Comparison of ENCODE assay signal across 8 mouse cellular contexts in genomic region chr13:56151404-56152226, GRCm38 (mm10). TPM values are rescaled to one million over a fixed set of nuclear protein-coding genes. Genes with fewer than 3 reads are reported as not detected.
DNase-seq lines count a peak whose midpoint lies in the region; ATAC-seq and TF ChIP-seq lines count a peak whose summit lies in the region.

No protein-coding gene starts in this region.

- no peaks in the 10 kb centered on the region for H3K9me3 ChIP-seq in ES-Bruce4 (replicated peaks; ENCODE audit: control insufficient read depth, insufficient read depth, low read length, poor library complexity, severe bottlenecking)
- H3K9me3 ChIP-seq in embryonic facial prominence, embryonic 12.5 days: no peaks in the 10 kb centered on the region
- H3K9me3 ChIP-seq in heart, embryonic 14.5 days (ENCODE audit: control insufficient read depth, low read length): no peaks in the 10 kb centered on the region

- no peak for TF ChIP-seq POLR2A in ES-Bruce4 (IDR thresholded peaks at IDR 0.05; ENCODE audit: insufficient read depth, low read length)
- TF ChIP-seq POLR2A in lung, adult 2 months (IDR thresholded peaks at IDR 0.05; ENCODE audit: borderline replicate concordance, extremely low read depth, low read depth, low read length): no peak
- TF ChIP-seq POLR2A in olfactory bulb, adult 2 months (IDR thresholded peaks at IDR 0.05; ENCODE audit: insufficient read depth, low read depth, low read length): no peak

- peak overlapping the region; percentile 25 for H3K4me2 ChIP-seq in embryonic facial prominence, embryonic 12.5 days (replicated peaks)
- peak overlapping the region; percentile 57 for H3K4me2 ChIP-seq in heart, embryonic 14.5 days (ENCODE audit: low read length)

- 40% methylated on average over 22 of the region's 22 CpGs for WGBS in embryonic facial prominence, embryonic 12.5 days
- 35% methylated on average over 22 of the region's 22 CpGs for WGBS in heart, embryonic 14.5 days
- 38% methylated on average over 22 of the region's 22 CpGs for WGBS in lung, adult 2 months
- 33% methylated on average over 22 of the region's 22 CpGs for WGBS in olfactory bulb, adult 2 months

- peak; percentile 59 for TF ChIP-seq CTCF in ES-Bruce4 (IDR thresholded peaks at IDR 0.05; ENCODE audit: low read depth, low read length)
- TF ChIP-seq CTCF in lung, adult 2 months (IDR thresholded peaks at IDR 0.05; ENCODE audit: insufficient read depth, low read length): peak; percentile 63
- peak; percentile 49; the same call in 1 of the 2 replicates for TF ChIP-seq CTCF in olfactory bulb, adult 2 months (IDR thresholded peaks at IDR 0.05; ENCODE audit: insufficient read depth, low read depth, low read length)

- DNase-seq in adrenal gland, adult 18-20 months (ENCODE audit: low spot score in 2 of 2): peak; percentile 45 to 50
- peak; percentile 76 for DNase-seq in kidney, postnatal 14 days
- DNase-seq in lung, adult 2 months: peak; percentile 47
- DNase-seq in urinary bladder, adult 2 months (ENCODE audit: low spot score): no peak

- no peak overlapping the region for H3K4me3 ChIP-seq in ES-Bruce4 (ENCODE audit: low read depth, low read length)
- no peak overlapping the region for H3K4me3 ChIP-seq in embryonic facial prominence, embryonic 12.5 days
- peak overlapping the region; percentile 9 to 11; a peak in 3 of 4 replicates for H3K4me3 ChIP-seq in heart, embryonic 14.5 days (ENCODE audit: control insufficient read depth in 1 of 2, insufficient read depth in 1 of 2, low read depth in 1 of 2, low read length in 2 of 2)
- no peak overlapping the region for H3K4me3 ChIP-seq in lung, adult 2 months (replicated peaks; ENCODE audit: extremely low read depth, low read depth, low read length)
- H3K4me3 ChIP-seq in olfactory bulb, adult 2 months (ENCODE audit: insufficient read depth, low read depth, low read length): peak overlapping the region; percentile 24; the same call in 1 of the 2 replicates

- no peak overlapping the region for H3K9ac ChIP-seq in ES-Bruce4 (ENCODE audit: low read depth, poor library complexity, severe bottlenecking)
- H3K9ac ChIP-seq in embryonic facial prominence, embryonic 12.5 days: no peak overlapping the region
- H3K9ac ChIP-seq in heart, embryonic 14.5 days (ENCODE audit: low read length): no peak overlapping the region; the same call in 1 of the 2 replicates

- ATAC-seq in embryonic facial prominence, embryonic 12.5 days (ENCODE audit: insufficient number of reproducible peaks, insufficient read depth, low FRiP score, low TSS enrichment): no peak
- no peak for ATAC-seq in heart, embryonic 14.5 days (ENCODE audit: insufficient number of reproducible peaks, insufficient read depth, low FRiP score, low read depth)

- H3K36me3 ChIP-seq in ES-Bruce4 (ENCODE audit: control insufficient read depth, insufficient read depth, low read length, poor library complexity, severe bottlenecking): no peaks in the 10 kb centered on the region
- H3K36me3 ChIP-seq in embryonic facial prominence, embryonic 12.5 days: no peaks in the 10 kb centered on the region
- no peaks in the 10 kb centered on the region for H3K36me3 ChIP-seq in heart, embryonic 14.5 days (ENCODE audit: control insufficient read depth, insufficient read depth, low read length)

- H3K27me3 ChIP-seq in ES-Bruce4 (ENCODE audit: control insufficient read depth, insufficient read depth, low read length, poor library complexity, severe bottlenecking): no peaks in the 10 kb centered on the region
- H3K27me3 ChIP-seq in embryonic facial prominence, embryonic 12.5 days: no peaks in the 10 kb centered on the region
- H3K27me3 ChIP-seq in heart, embryonic 14.5 days (ENCODE audit: control insufficient read depth, insufficient read depth, low read length): no peaks in the 10 kb centered on the region

- peaks cover 5% of the 10 kb centered on the region for H3K4me1 ChIP-seq in ES-Bruce4 (ENCODE audit: control insufficient read depth, insufficient read depth, low read length)
- peaks cover 19% of the 10 kb centered on the region for H3K4me1 ChIP-seq in embryonic facial prominence, embryonic 12.5 days
- peaks cover 19 to 32% of the 10 kb centered on the region in 2 experiments for H3K4me1 ChIP-seq in heart, embryonic 14.5 days (ENCODE audit: control insufficient read depth in 2 of 2, insufficient read depth in 2 of 2, low read length in 2 of 2)
- H3K4me1 ChIP-seq in lung, adult 2 months (ENCODE audit: control insufficient read depth, insufficient read depth, low read length): peaks cover 3% of the 10 kb centered on the region; the same call in 1 of the 2 replicates
- H3K4me1 ChIP-seq in olfactory bulb, adult 2 months (ENCODE audit: control insufficient read depth, insufficient read depth, low read length): peaks cover 5% of the 10 kb centered on the region

- TF ChIP-seq EP300 in ES-Bruce4 (IDR thresholded peaks at IDR 0.05; ENCODE audit: insufficient read depth, low read depth, low read length): no peak

- no peak overlapping the region for H3K27ac ChIP-seq in ES-Bruce4 (ENCODE audit: insufficient read depth, low read length)
- no peak overlapping the region for H3K27ac ChIP-seq in embryonic facial prominence, embryonic 12.5 days
- peak overlapping the region in 1 of 2 experiments; percentile 74; a peak in 2 of 4 replicates for H3K27ac ChIP-seq in heart, embryonic 14.5 days (replicated peaks in 1 of 2; ENCODE audit: control insufficient read depth in 1 of 2, insufficient read depth in 1 of 2, low read depth in 2 of 2, low read length in 2 of 2)
- peak overlapping the region; percentile 40 for H3K27ac ChIP-seq in olfactory bulb, adult 2 months (ENCODE audit: insufficient read depth, low read depth, low read length)

RNA-seq across cellular contexts. Expression of gene H2afy, which starts 15.5 kb away (rescaled TPM):
- polyA plus RNA-seq in ES-Bruce4 (2011; ENCODE audit: insufficient read depth, insufficient read length, low read depth, missing spikeins): 222 and 240 TPM in 2 replicates
- 100 to 1,000 TPM; 121 to 122 TPM for total RNA-seq in adrenal gland, adult 18-20 months (2021)
- polyA plus RNA-seq in embryonic facial prominence, embryonic 12.5 days (2016; fragmentation: Nextera tagmentation; extraction: Ambion mirVana): 537 and 538 TPM in 2 replicates
- polyA plus RNA-seq in heart, embryonic 14.5 days (2014; fragmentation: Nextera tagmentation; extraction: Ambion mirVana): 102 and 107 TPM in 2 replicates
- 85.2 and 110 TPM in 2 replicates for polyA plus RNA-seq in lung, adult 2 months (2012; rRNA removed)
- 408 TPM in 1 of 2 replicates, not detected in the other for polyA plus RNA-seq in olfactory bulb, adult 2 months (2012; ENCODE audit: insufficient read depth, insufficient read length, low replicate concordance, missing spikeins)
- 141 and 146 TPM in 2 replicates for polyA plus RNA-seq in urinary bladder, adult 2 months (2012; rRNA removed)

RNA-seq across cellular contexts. Expression of gene Tifab, which starts 27.1 kb away (rescaled TPM):
- 0.18 TPM in 1 of 2 replicates, not detected in the other for polyA plus RNA-seq in ES-Bruce4 (2011; ENCODE audit: insufficient read depth, insufficient read length, low read depth, missing spikeins)
- total RNA-seq in adrenal gland, adult 18-20 months (2021): 1 to 10 TPM; 2.2 to 3.0 TPM
- 1.3 and 1.5 TPM in 2 replicates for polyA plus RNA-seq in embryonic facial prominence, embryonic 12.5 days (2016; fragmentation: Nextera tagmentation; extraction: Ambion mirVana)
- polyA plus RNA-seq in heart, embryonic 14.5 days (2014; fragmentation: Nextera tagmentation; extraction: Ambion mirVana): 0.28 and 0.58 TPM in 2 replicates
- 9.2 and 13.9 TPM in 2 replicates for polyA plus RNA-seq in lung, adult 2 months (2012; rRNA removed)
- polyA plus RNA-seq in olfactory bulb, adult 2 months (2012; ENCODE audit: insufficient read depth, insufficient read length, low replicate concordance, missing spikeins): not detected in 2 replicates
- 1.9 and 3.4 TPM in 2 replicates for polyA plus RNA-seq in urinary bladder, adult 2 months (2012; rRNA removed)

Comparison
In these comparisons a context has a peak if more than half of its experiments do, and no peak if none do; other contexts are left out.
1. H3K4me3 ChIP-seq: peak in heart, embryonic 14.5 days (2 of 2) and olfactory bulb, adult 2 months (single experiment); none in ES-Bruce4 (single experiment), embryonic facial prominence, embryonic 12.5 days (single experiment) and lung, adult 2 months (single experiment).
2. Peak in every context shown above with its lines, with median percentiles within 50 percentile points of each other: CTCF ChIP-seq.